Mouse (Mus musculus) heart, postnatal 25 days (tissue): ENCODE results near the gene Pla2g1b. TPM values are rescaled to one million over a fixed set of nuclear protein-coding genes. Genes with fewer than 3 reads are reported as not detected.
"Not testable (repeated sequence)": the region's sequence is repeated elsewhere in the genome, so short reads cannot be mapped to it uniquely, and the experiment has no call there.

Experiments used
- DNase-seq: peaks from one replicate; pipeline ENCODE4 v3.0.0; 2022; ENCODE audit warnings: low spot score
- intact Hi-C: fragments of 180-260 bp; cut with DNase I; formaldehyde crosslinking; loops from one replicate; pipeline ENCODE4 v1.15.1; 2025
- total RNA-seq, 2 experiments: library from RNA; stranded (reverse); gene quantifications; 2 replicates each; pipeline ENCODE4 v1.2.3; 2021

Pla2g1b gene
- total RNA-seq, 2 experiments from 2014 or later = not detected

DNA sequence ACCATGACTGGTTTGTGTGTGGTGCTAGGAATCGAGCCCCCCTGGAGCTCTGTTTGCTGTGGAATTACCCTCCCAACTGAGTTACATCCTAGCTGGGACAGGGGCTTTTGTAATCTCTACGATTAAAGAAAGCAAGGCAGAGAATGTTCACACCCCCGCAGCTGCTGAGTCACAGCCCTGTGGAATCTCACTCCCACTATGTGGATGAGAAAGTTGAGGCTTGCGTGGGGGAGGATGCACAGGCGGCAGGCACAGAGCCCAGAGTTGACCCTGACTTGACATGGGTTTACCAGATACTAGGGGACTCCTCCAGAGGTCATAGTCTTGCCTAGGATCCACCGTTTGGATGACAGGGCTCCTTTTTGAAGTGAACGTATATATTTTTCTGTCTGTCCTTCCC, 31.0 kb downstream of the Pla2g1b start:
- intact Hi-C loops = no loop called here
- no peak for DNase-seq

DNA sequence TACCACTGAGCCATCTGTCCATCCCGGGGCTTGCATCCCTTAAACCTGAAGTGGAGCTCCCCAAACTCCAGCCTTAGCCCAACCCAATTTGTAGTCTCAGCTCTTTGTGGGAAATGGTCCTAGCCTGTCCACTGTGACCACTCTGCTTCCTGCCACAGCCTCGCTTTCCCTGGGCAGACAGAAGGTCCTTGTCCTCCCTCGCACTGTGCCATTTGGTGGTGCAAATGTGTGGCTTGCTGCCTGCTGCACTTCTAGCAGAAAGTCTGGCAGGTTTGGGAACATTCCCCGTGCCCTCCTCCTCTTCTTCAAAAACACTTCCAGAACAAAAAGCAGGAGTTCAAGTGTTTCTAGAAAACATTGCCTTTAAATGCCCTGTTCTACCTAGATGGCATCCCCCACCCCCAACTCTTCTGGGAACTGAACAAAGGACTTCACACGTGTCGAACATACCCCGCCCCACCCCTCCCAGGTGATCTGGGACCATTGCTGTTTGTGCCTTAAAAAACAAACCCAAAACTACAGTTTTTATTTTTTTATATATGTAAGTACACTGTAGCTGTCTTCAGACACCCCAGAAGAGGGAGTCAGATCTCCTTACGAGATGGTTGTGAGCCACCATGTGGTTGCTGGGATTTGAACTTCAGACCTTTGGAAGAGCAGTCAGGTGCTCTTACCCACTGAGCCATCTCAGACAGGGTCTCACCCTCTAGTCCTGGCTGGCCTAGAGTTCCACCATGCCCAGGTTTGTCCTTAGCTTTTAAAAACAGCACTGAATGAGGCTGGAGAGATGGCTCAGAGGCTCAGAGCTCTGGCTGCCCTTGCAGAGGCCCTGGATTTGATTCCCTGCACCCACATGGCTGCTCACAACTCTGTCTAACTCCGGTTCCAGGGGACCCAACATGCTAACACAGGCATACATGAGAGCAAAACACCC, 32.5 kb downstream of the Pla2g1b start:
- intact Hi-C loops = no loop called here

DNA sequence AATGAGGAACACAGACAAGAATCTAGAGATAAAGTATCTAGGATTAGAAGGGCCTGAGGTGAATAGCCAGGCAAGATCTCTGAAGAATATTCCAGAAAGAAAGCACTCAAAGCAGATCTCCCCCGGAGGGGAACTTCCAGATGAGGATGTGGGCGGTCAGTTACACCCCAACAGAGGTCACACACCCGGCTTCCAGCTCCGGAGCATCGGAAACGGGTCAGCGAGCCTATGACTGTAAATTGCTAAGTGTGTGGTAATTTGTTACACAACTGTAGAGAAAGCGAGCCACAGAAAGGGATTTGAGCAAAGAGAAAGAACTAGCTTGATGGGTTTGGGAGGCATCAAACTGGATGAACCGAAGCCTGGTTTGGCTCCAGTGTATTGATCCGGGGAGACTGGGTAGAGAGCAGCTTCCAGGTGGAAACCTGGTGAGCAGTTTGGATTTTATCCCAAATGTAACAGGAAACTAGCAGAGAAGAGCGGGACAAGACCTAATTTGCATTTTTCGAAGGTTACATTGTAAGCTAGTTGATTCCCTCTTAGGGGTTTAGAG, 34.4 kb downstream of the Pla2g1b start:
- DNase-seq = no peak
- intact Hi-C loops = no loop called here

More for the DNA sequence above, 32.5 kb downstream of the Pla2g1b start:
- DNase-seq = no peak

DNA sequence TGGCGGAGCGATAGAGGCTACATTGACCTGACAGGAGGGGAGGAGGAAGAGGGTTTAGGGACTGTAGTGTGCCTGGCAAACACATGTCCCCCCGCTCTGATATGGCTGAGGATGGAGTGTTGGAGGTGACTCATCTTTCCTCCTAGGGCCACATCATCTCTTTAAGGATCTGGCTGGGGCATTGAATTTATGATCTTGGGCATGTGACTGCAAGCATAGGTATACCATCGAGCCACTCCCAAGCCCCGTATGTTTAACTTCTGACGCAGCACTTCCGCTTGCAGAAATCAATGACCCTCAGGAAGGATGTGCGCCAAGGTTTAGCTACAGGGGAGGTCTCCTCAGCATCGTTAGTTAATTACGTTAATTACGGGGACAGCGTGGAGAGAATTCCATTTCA, 37.0 kb downstream of the Pla2g1b start:
- intact Hi-C loops = no loop called here
- no peak for DNase-seq

GRCm38 (mm10) chr5:115505617-115506016, 39.6 kb downstream of the Pla2g1b start:
- DNase-seq = not testable (repeated sequence)
- intact Hi-C loops = loop anchor here (1.0 kb wide), 2 partner anchors 33 to 51 kb away; no protein-coding TSS in a partner anchor

- intact Hi-C loops = loop anchor here (1.0 kb wide), 2 partner anchors 32 to 50 kb away; no protein-coding TSS in a partner anchor
- DNase-seq = peak; percentile 87
Observed at GRCm38 (mm10) chr5:115506454-115507201, 40.6 kb downstream of the Pla2g1b start, which contains the start of gene Pxn. Gene Pxn (plus strand): TSS chr5:115506676.

GRCm38 (mm10) chr5:115507267-115507980, 41.4 kb downstream of the Pla2g1b start:
- intact Hi-C loops = no loop called here
- DNase-seq = no peak

- intact Hi-C loops = no loop called here
- no peak for DNase-seq
Observed at GRCm38 (mm10) chr5:115507981-115508858, 42.2 kb downstream of the Pla2g1b start.

DNA sequence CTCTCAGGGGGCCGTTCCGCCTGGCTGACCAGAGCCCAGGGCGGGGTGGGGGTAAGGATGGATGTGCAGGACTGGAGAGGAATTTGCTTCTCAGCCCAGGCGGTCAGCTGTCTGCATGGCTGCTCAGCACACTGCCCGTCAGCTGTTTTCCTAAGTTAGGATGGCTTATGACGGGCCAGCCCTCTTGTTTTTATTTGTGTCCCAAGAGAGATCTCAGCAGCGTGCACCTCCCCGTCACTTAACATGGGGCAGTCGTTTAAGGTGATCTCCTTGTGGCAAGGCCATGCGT, 42.7 kb downstream of the Pla2g1b start:
- intact Hi-C loops = no loop called here

DNA sequence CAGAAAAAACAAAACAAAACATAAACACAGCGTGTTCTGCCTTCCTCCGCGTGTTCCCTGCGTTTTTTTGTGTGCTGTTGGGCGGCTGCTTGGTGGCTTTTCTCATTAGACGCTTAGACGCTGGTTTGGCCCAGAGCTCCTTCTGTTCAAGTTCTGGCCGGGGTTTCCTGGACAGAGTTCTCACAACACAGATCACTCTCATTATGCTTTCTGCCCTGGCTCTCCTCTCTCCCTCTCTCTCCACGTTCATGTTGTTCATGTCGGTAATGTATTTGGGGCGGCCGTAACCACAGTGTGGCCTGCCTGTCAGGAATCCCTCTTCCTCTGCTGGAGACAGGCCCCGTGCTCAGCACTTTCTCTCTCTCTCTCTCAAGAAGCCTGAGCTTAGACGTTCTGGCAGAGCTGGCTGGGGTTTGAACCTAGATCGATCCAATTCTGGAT, 43.3 kb downstream of the Pla2g1b start:
- DNase-seq = no peak
- intact Hi-C loops = no loop called here

More for the DNA sequence above, 42.7 kb downstream of the Pla2g1b start:
- no peak for DNase-seq

DNA sequence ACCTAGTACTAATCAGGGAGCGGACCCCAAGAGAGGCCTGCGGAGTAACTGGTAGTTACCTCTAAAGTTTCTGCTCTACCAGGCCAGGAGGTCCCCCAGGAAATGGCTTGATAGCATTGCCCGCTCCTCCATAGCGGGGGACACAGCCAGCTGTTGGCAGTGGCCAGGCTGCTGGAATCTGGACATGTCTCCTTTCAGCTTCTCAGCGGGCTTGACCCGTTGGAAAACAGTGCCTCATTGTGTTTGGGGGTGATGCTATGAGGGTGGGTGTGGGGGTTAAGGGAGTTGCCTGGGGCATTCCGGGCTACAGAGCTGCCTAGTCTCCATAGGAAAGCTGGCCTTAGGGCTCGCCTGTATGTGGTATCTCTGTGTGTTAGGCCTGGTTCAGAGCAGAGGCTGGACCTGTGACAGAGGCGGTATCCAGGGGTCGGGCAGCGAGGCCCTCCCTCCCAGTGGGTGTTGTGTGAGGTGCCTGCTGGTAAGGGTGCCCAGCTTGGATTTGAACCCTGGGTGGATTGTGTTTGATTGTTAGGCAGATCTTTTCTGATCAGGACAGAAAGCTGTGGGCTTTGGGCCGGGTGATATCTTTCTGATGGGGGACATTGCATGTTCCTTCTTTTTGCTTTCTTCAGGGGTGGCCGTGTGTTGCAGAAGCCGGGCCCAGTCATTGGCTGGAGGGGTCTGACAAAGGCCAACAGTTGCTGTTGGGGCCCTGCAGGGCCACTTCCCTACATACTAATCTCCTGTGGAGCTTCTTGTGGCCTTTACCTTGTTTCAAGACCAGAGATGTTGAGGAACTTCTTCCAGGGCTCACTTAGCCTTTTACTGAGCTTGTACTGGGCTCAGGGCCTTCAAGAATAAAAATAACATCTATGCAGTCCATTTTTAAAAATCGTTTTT, 44.0 kb downstream of the Pla2g1b start:
- no peak for DNase-seq
- intact Hi-C loops = no loop called here

GRCm38 (mm10) chr5:115512375-115512774, 46.3 kb downstream of the Pla2g1b start:
- intact Hi-C loops = no loop called here
- no peak for DNase-seq

DNA sequence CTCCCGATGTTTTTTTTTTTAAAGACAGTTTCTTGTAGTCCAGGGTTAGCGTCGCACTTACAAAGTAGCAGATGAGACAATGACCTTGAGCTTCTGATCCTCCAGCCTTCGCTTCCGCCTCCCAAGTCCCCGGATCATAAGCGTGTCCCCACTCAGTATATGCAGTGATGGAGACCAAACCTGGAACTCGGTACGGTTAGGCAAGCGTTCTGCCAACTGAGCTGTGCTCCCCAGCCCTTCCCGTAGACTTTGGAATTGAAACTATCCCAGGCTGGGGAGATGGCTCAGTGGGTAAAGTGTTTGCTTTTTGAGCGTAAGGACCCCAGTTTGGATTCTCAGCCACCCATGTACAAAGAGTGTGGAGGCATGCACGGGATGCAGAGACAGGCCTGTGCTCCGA, 47.2 kb downstream of the Pla2g1b start:
- DNase-seq = no peak

DNA sequence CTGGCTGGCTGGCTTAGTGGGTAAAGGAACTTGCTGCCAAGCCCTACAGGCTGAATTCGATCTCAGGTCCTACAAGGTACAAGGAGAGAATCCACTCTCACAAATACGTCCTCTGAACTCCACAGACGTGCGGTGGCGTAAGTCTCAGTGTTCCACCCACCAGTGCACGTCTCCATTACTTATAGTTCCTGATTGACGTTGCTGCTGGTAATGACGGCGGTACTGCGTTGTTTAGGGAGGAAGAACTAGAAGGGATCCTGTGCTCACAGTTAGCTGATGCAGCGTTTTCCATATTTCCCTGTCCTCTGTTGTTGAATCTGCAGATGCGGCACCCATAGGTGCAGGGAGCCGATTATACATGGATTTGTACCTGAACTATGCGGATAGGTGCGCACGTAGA, 47.7 kb downstream of the Pla2g1b start:
- no peak for DNase-seq
- intact Hi-C loops = no loop called here

More for the DNA sequence above, 47.2 kb downstream of the Pla2g1b start:
- intact Hi-C loops = no loop called here

DNA sequence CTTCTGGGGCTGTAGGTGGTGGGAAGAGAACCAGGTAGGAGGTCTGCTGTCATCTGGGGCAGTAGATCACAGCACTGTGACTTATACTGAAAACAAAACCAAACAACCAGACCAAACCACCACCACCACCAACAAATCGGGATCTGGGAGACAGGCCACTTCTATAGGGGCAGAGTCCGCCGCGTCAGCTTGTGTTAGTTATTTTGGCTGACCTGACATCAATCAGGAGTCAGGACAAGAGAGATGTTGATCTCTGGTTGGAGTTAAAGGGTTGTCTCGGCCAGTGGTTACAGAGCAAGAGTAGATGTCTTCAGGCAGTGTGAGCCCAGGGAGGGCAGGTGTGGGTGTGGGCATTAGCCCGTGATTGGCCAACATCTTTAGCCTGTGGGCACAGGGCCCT, 48.3 kb downstream of the Pla2g1b start:
- DNase-seq = no peak
- intact Hi-C loops = no loop called here

GRCm38 (mm10) chr5:115514896-115515587, 49.0 kb downstream of the Pla2g1b start:
- DNase-seq = peak; percentile 83
- intact Hi-C loops = no loop called here

DNA sequence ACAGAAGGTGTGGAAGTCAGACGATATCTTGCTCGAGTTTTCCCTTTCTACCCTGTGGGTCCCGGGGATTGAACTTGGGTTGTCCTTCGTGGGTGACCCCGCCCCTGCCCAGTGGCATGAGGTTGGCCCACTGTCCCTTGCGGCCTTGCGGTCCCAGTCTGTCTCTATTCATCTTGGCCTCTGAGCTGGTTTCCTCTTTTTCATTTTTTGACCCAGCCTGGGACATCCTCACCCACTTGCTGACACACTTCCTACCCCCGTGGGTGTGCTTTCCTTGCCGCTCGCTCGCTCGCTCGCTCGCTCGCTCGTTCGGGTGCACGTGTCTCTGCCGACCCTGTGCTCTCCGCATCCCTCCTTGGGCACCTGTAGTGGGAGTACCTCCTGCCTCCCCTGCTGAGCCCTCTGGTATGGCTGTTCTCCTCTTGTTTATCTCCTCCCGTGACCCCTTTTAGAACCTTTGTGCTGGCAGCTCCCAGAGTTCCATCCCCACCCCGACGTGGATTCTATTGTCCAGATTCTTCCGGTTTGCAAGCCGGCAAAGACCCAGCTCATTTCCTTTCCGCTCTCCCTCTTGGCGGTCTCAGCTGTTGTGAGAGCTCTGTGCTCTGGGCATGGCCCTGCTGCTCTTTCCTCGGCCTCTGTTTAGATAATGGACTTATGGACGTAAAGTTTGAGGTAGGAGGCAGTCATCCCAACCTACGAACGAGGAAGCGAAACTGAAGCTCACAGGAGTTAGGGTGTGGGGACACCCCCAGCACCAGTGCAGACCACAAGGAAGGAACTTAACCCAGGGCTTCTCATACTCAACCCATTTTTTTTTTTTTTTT, 50.2 kb downstream of the Pla2g1b start:
- no peak for DNase-seq
- intact Hi-C loops = no loop called here
